Mouse (Mus musculus) splenic B cell, adult 2 months (primary cell): ENCODE measurements around the gene Vmn2r-ps159.
"Not testable (repeated sequence)": the region's sequence is repeated elsewhere in the genome, so short reads cannot be mapped to it uniquely, and the experiment has no call there.

Source experiments
- DNase-seq: peaks from one replicate; pipeline ENCODE4 v3.0.0-alpha.2; 2011; ENCODE audit warnings: low read depth, low spot score
- H3K27me3 ChIP-seq: 2 replicates; pipeline ENCODE4 v1.6.1; 2012; ENCODE audit warnings: mild to moderate bottlenecking, low read length, moderate library complexity, mixed read lengths; ENCODE audit not compliant: control insufficient read depth, poor library complexity, insufficient read depth, severe bottlenecking
- H3K36me3 ChIP-seq: 2 replicates; pipeline ENCODE4 v1.6.1; 2012; ENCODE audit warnings: mild to moderate bottlenecking, low read length, moderate library complexity, mixed read lengths; ENCODE audit not compliant: control insufficient read depth, poor library complexity, insufficient read depth, severe bottlenecking

The Vmn2r-ps159 gene

DNA sequence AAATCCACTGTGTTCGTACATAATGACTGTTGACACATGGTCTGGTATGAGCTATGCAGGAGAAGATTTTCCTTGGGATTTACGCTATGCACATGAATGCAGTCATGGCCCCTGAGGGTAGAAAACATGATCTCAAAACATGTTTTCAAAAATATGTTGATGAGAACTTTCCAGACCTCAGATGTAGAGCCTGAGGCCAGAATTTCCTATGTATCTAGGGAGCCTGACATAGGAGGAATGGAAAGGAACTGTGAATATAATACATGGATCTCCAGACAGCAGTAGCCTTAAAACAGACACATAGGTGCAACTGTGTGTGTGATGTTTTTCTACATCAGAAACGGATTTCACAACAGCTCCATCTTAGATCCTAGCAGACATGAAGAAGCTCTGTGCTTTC lies at the start of gene Vmn2r-ps159:
TSS of gene Vmn2r-ps159 (plus strand) at position 301 of the 400 bp plus-strand sequence.
- H3K27me3 ChIP-seq, H3K36me3 ChIP-seq, DNase-seq: not testable (repeated sequence)

- H3K36me3 ChIP-seq, DNase-seq, H3K27me3 ChIP-seq: not testable (repeated sequence)
Measured at GRCm38 (mm10) chr4:156341601-156342504, 10.9 kb downstream of the Vmn2r-ps159 start.

DNA sequence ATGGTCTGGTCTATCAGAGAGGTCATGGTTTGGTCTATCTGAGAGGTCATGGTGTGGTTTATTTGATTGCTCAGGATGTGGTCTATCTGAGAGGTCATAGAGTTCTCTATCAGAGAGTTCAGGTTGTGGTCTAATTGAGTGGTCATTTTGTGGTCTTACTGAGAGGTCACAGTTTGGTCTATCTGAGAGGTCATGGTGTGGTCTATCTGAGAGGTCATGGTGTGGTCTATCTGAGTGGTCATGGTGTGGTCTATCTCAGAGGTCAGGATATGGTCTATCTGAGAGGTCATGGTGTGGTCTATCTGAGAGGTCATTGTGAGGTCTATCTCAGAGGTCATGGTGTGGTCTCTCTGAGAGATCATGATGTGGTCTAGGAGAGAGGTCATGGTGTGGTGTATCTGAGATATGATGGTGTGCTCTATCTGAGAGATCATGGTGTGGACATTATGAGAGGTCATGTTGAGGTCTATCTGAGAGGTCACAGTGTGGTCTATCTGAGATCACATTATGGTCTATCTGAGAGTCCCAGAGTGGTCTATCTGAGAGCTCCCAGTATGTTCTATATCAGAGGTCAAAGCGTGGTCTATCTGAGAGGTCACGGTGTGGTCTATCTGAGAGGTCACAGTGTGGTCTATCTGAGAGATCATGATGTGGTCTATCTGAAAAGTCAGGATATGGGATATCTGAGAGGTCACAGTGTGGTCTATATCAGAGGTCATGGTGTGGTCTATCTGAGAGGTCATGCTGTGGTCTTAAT lies 11.8 kb downstream of the Vmn2r-ps159 start:
- Histone ChIP-seq H3K27me3 (no peaks in the 10 kb centered on the region), H3K36me3 (no peaks in the 10 kb centered on the region)
- DNase-seq = peak; percentile 60

- DNase-seq = no peak
- H3K27me3 ChIP-seq = no peaks in the 10 kb centered on the region
- H3K36me3 ChIP-seq = no peaks in the 10 kb centered on the region
Measured at GRCm38 (mm10) chr4:156343332-156343731, 12.4 kb downstream of the Vmn2r-ps159 start.

DNA sequence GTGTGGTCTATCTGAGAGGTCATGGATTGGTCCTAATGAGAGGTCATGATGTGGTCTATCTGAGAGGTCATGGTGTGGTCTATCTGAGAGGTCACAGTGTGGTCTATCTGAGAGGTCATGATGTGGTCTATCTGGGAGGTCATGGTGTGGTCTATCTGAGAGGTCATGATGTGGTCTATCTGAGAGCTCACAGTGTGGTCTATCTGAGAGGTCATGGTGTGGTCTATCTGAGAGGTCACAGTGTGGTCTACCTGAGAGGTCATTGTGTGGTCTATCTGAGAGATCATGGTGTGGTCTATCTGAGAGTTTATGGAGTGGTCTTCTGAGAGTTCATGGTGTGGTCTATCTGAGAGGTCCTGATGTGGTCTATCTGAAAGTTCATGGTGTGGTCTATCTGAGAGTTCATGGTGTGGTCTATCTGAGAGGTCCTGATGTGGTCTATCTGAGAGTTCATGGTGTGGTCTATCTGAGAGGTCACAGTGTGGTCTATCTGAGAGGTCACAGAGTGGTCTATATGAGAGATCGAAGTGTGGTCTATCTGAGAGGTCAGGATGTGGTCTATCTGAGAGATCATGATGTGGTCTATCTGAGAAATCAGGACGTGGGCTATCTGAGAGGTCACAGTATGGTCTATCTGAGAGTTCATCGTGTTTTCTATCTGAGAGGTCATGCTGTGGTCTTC lies 26.0 kb downstream of the Vmn2r-ps159 start:
- not testable (repeated sequence) for DNase-seq, H3K36me3 ChIP-seq, H3K27me3 ChIP-seq
